Mouse (Mus musculus): ENCODE measurements around the gene Rsrc2. TPM values are rescaled to one million over a fixed set of nuclear protein-coding genes. Genes with fewer than 3 reads are reported as not detected.
"Not testable (repeated sequence)": the region's sequence is repeated elsewhere in the genome, so short reads cannot be mapped to it uniquely, and the experiment has no call there.

Rsrc2 gene
- polyA plus RNA-seq, 1 experiment from 2014 or later = 104 TPM

DNA sequence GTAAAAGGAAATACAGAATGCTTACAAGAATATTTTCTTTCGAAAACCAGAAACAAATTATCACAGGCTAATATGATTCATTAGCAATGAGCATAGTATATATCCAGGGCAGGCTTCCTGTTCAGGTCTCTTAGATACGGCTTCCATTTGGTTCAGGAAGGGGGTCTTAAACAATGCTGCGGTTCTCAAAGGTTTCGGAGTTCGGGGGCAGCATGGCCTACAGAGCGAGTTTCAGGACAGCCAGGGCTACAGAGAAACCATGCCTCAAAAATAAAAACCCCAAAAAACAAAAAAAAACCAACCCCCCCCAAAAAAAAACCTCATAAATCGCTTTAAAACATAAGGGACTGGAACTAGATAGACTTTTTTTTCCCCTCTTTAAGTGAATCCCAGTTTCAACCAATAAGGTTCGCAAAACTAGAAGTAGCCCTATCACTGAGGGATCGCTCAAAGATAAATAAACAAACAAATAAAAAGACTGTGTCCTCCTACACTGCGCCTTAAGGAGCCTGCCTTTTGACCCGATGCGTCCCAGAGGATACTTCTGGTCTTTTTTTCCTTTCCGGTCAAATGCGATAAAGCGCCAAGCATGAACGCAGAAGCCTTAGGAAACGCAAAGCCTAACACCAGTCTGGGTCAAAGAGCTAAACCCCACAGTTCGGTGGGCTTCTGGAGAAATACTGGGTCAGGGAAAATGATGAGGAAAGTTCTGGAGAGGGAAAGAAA lies 712 bp downstream of the Rsrc2 start:
- DNase-seq (ENCODE audit: low spot score) (no peak), ATAC-seq (replicated peaks; ENCODE audit: low FRiP score, low TSS enrichment, low read depth) (peak; percentile 2; the same call in 1 of the 2 replicates)
- WGBS = under 1% methylated on average over 18 of the region's 18 CpGs
- Histone ChIP-seq H3K4me1 (replicated peaks; ENCODE audit: control insufficient read depth, insufficient read depth, low read length) (peaks cover 26% of the 10 kb centered on the region), H3K4me2 (ENCODE audit: low read length) (peak overlapping the region; percentile 88), H3K36me3 (ENCODE audit: control insufficient read depth, insufficient read depth, low read length) (peaks cover 28% of the 10 kb centered on the region), H3K9ac (ENCODE audit: low read length) (peak overlapping the region; percentile 91), H3K9me3 (ENCODE audit: control insufficient read depth, low read length) (no peaks in the 10 kb centered on the region), H3K4me3 (ENCODE audit: low read depth, low read length) (peak overlapping the region; percentile 95), H3K27ac (ENCODE audit: low read depth) (peak overlapping the region; percentile 99), H3K27me3 (replicated peaks; ENCODE audit: control insufficient read depth, insufficient read depth, low read length) (no peaks in the 10 kb centered on the region)

DNA sequence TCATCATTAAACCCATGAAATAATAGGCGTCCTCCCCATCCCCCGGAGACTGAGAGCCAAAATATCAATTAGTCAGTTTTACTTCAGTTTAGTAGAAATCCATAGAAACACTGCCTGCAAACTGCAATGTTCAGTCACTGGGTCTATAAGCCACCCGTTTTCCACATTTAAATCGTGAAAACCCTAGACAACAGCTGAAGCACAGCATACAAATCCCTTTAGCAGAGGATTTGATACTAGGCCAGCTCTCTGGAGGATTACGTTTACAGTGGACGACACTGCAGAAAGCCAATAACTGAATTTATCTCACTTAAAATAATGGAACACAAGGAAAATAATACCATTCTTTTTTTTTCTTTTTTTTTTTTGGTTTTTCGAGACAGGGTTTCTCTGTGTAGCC lies 1.6 kb downstream of the Rsrc2 start:
- no peaks in the 10 kb centered on the region for H3K9me3 ChIP-seq (ENCODE audit: control insufficient read depth, low read length)
- peak overlapping the region; percentile 95 for H3K4me3 ChIP-seq (ENCODE audit: low read depth, low read length)
- H3K27me3 ChIP-seq (replicated peaks; ENCODE audit: control insufficient read depth, insufficient read depth, low read length) = no peaks in the 10 kb centered on the region
- no peak overlapping the region for H3K27ac ChIP-seq (ENCODE audit: low read depth)
- no peak for ATAC-seq (replicated peaks; ENCODE audit: low FRiP score, low TSS enrichment, low read depth)
- peaks cover 26% of the 10 kb centered on the region for H3K4me1 ChIP-seq (replicated peaks; ENCODE audit: control insufficient read depth, insufficient read depth, low read length)
- H3K9ac ChIP-seq (ENCODE audit: low read length) = peak overlapping the region; percentile 91
- H3K36me3 ChIP-seq (ENCODE audit: control insufficient read depth, insufficient read depth, low read length) = peaks cover 37% of the 10 kb centered on the region
- peak overlapping the region; percentile 88 for H3K4me2 ChIP-seq (ENCODE audit: low read length)
- WGBS = 21% methylated on average over 7 of the region's 7 CpGs
- DNase-seq (ENCODE audit: low spot score) = peak; percentile 54

DNA sequence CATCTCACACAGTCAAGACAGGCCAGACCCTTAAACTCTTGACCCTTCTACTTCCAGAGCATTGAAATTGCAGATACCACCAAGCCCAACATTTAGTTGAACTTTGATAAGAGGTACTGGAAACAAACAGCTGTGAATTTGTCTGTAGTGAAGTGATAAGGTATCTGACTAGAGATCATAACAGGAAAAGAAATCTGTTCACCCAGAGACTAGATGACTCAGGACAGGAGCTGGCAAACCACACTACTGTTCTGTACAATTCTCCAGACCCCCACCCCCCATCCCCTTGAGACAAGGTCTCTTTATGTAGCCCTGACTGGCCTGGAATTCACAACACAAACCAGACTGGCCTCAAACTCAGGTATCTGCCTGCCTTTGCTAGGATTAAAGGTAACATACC lies 3.0 kb downstream of the Rsrc2 start:
- 0 out of 2 replicates have a peak overlapping the region, but pooled peaks have one; percentile 91 for H3K9ac ChIP-seq (ENCODE audit: low read length)
- DNase-seq (ENCODE audit: low spot score) = no peak
- H3K4me2 ChIP-seq (ENCODE audit: low read length) = peak overlapping the region; percentile 88
- H3K27me3 ChIP-seq (replicated peaks; ENCODE audit: control insufficient read depth, insufficient read depth, low read length) = no peaks in the 10 kb centered on the region
- peaks cover 26% of the 10 kb centered on the region for H3K4me1 ChIP-seq (replicated peaks; ENCODE audit: control insufficient read depth, insufficient read depth, low read length)
- peak overlapping the region; percentile 95; the same call in 1 of the 2 replicates for H3K4me3 ChIP-seq (ENCODE audit: low read depth, low read length)
- H3K27ac ChIP-seq (ENCODE audit: low read depth) = no peak overlapping the region
- no peaks in the 10 kb centered on the region for H3K9me3 ChIP-seq (ENCODE audit: control insufficient read depth, low read length)
- peaks cover 51% of the 10 kb centered on the region for H3K36me3 ChIP-seq (ENCODE audit: control insufficient read depth, insufficient read depth, low read length)
- ATAC-seq (replicated peaks; ENCODE audit: low FRiP score, low TSS enrichment, low read depth) = no peak

DNA sequence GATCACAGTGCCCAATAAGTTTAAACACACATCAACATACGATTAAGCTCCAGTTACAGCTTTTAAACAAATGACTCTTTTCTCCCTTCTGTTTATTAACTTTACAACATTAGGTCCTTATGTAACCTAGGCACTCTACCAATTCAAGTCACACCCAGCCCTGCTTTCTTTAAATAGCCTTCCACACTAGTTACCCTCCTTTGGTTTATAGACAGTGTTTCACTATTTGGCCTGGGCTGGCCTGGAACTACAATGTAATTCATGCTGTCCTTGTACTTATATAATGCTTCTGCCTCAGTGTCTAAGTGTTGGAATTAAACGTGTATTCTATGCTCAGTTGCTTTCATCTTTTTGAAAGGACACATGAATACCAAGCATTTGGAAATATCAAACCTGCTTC lies 4.9 kb downstream of the Rsrc2 start:
- ATAC-seq (replicated peaks; ENCODE audit: low FRiP score, low TSS enrichment, low read depth) = no peak
- Histone ChIP-seq H3K4me2 (ENCODE audit: low read length) (no peak overlapping the region), H3K4me3 (ENCODE audit: low read depth, low read length) (no peak overlapping the region), H3K4me1 (replicated peaks; ENCODE audit: control insufficient read depth, insufficient read depth, low read length) (peaks cover 20% of the 10 kb centered on the region), H3K27me3 (replicated peaks; ENCODE audit: control insufficient read depth, insufficient read depth, low read length) (no peaks in the 10 kb centered on the region), H3K9ac (ENCODE audit: low read length) (no peak overlapping the region), H3K27ac (ENCODE audit: low read depth) (no peak overlapping the region), H3K36me3 (ENCODE audit: control insufficient read depth, insufficient read depth, low read length) (peaks cover 70% of the 10 kb centered on the region), H3K9me3 (ENCODE audit: control insufficient read depth, low read length) (no peaks in the 10 kb centered on the region)
- WGBS = 76% methylated on average over 2 of the region's 2 CpGs
- no peak for DNase-seq (ENCODE audit: low spot score)

DNA sequence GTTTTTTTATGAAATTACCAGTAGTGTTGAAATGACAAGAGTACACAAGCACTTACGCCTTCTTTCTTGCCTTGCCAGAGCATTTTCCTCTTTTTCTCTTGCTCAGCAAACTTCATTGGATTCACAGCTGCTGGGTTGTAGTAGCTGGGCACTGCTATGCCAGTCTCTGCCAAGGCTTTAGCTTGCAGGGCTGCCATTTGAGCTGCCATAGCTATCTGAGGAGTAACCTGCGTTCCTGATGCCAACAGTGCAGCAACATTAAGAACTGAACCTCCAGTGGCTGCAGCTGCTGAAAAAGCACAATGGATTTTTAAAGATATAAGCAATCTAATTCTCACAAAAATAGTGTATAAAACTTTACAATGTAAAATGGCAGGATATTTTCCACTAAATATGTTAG lies 18.2 kb downstream of the Rsrc2 start:
- Histone ChIP-seq H3K9me3 (ENCODE audit: control insufficient read depth, low read length) (no peaks in the 10 kb centered on the region), H3K9ac (ENCODE audit: low read length) (no peak overlapping the region), H3K27me3 (replicated peaks; ENCODE audit: control insufficient read depth, insufficient read depth, low read length) (no peaks in the 10 kb centered on the region), H3K27ac (ENCODE audit: low read depth) (no peak overlapping the region), H3K4me2 (ENCODE audit: low read length) (no peak overlapping the region), H3K4me3 (ENCODE audit: low read depth, low read length) (no peak overlapping the region), H3K4me1 (replicated peaks; ENCODE audit: control insufficient read depth, insufficient read depth, low read length) (no peaks in the 10 kb centered on the region), H3K36me3 (ENCODE audit: control insufficient read depth, insufficient read depth, low read length) (peaks cover 86% of the 10 kb centered on the region)
- 95% methylated on average over 2 of the region's 2 CpGs for WGBS
- DNase-seq (ENCODE audit: low spot score) (no peak), ATAC-seq (replicated peaks; ENCODE audit: low FRiP score, low TSS enrichment, low read depth) (no peak)

DNA sequence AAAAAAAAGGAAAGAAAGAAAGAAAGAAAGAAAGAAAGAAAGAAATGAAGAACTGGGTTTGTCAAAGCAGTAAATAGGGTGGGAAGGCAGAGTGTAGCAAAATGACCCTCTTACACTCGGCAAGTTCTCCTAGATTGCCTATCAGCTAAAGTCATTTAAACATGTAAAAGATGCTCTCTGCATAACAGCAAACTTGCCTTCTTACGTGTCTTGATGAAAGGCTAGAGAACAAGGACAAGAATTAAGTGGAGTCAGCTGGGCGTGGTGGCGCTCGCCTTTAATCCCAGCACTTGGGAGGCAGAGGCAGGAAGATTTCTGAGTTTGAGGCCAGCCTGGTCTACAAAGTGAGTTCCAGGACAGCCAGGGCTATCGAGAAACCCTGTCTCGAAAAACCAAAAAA lies 25.4 kb downstream of the Rsrc2 start:
- ATAC-seq (replicated peaks; ENCODE audit: low FRiP score, low TSS enrichment, low read depth); H3K9me3 ChIP-seq (ENCODE audit: control insufficient read depth, low read length); H3K27ac ChIP-seq (ENCODE audit: low read depth); H3K4me2 ChIP-seq (ENCODE audit: low read length); H3K4me1 ChIP-seq (replicated peaks; ENCODE audit: control insufficient read depth, insufficient read depth, low read length); H3K4me3 ChIP-seq (ENCODE audit: low read depth, low read length); H3K9ac ChIP-seq (ENCODE audit: low read length); H3K27me3 ChIP-seq (replicated peaks; ENCODE audit: control insufficient read depth, insufficient read depth, low read length); DNase-seq (ENCODE audit: low spot score): not testable (repeated sequence)
- peaks cover 16% of the 10 kb centered on the region for H3K36me3 ChIP-seq (ENCODE audit: control insufficient read depth, insufficient read depth, low read length)
- WGBS = 89% methylated on average over 7 of the region's 7 CpGs

DNA sequence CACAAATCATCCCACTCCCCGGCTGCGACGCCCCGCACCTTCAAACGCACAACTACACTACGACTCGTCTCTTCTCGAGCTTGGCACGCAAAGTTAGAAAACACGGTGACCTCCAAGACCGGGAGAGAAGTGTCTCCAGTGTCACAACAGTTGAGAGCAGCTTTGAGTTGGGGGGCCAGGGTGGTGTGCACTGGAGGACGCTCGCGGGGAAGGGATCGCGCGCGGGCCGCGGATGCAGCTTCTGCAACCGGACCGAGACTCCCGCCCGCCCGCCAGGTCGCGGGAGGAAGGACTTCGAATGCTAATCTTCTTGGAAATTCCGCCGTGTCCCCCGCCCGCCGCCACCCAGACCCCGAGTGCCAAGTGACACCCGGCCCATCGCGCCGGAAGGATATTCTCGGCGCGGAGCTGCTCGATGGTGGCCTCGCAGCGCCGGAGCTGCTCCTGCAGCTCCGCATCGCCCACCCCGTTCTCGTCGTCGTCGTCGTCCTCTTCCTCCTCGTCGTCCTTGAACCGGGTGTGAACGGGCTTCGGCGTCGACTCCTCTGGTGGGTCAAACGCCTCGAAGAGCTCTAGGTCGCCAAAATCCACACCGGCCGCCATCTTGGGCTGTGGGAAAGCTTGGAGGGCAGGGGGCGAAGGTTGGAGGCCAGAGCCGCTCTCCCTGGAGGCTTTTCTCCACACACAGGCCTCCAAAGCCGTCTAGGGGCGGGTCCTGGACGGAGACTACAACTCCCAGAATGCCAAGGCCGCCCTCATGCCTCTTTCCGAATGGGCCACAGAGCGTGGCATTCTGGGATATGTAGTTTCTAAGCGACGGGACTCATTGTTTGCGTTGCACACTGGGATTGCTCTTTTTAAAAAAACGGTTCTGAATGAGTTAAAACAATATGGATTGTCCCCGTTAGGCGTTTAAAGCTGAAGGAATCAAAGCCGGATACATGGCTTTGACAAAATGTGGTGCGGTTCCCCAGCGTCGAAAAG lies 28.6 kb downstream of the Rsrc2 start, which contains the start of gene Zcchc8:
TSS of gene Zcchc8 (minus strand) at position 773 of the 984 bp plus-strand sequence.
- Histone ChIP-seq H3K4me3 (ENCODE audit: low read depth, low read length) (peak within 1 kb of the TSS; percentile 98), H3K27ac (ENCODE audit: low read depth) (peak within 1 kb of the TSS; percentile 84), H3K27me3 (replicated peaks; ENCODE audit: control insufficient read depth, insufficient read depth, low read length) (no peaks in the 10 kb centered on the region), H3K36me3 (ENCODE audit: control insufficient read depth, insufficient read depth, low read length) (peaks cover 19% of the 10 kb centered on the region), H3K4me1 (replicated peaks; ENCODE audit: control insufficient read depth, insufficient read depth, low read length) (peaks cover 14% of the 10 kb centered on the region), H3K4me2 (ENCODE audit: low read length) (peak within 1 kb of the TSS; percentile 90), H3K9ac (ENCODE audit: low read length) (peak within 1 kb of the TSS; percentile 85), H3K9me3 (ENCODE audit: control insufficient read depth, low read length) (no peaks in the 10 kb centered on the region)
- ATAC-seq (replicated peaks; ENCODE audit: low FRiP score, low TSS enrichment, low read depth) = peak; percentile 99
- peak; percentile 96 for DNase-seq (ENCODE audit: low spot score)
- under 1% methylated on average over 83 of the region's 83 CpGs for WGBS

DNA sequence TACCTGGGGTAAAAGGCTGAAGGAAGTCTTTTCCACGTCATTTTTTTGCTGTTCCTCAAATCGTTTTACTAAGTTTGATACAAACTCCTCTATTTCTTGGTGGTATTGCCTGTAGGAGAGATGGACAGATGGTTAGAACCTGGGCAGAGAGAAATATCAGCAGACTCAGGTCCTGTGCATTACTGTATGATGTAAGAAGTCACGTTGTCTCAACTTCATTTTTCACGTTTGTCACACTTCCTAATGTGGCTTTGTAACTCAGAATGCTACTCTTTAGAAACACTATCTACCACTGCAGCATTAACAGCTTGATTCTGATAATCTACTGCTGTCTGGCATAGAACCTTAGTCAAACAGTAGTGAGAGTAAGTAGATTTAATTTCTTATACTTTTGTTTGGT lies 34.6 kb downstream of the Rsrc2 start:
- H3K4me3 ChIP-seq (ENCODE audit: low read depth, low read length) = no peak overlapping the region
- H3K9ac ChIP-seq (ENCODE audit: low read length) = no peak overlapping the region
- peaks cover 13% of the 10 kb centered on the region for H3K4me1 ChIP-seq (replicated peaks; ENCODE audit: control insufficient read depth, insufficient read depth, low read length)
- H3K9me3 ChIP-seq (ENCODE audit: control insufficient read depth, low read length) = no peaks in the 10 kb centered on the region
- H3K27me3 ChIP-seq (replicated peaks; ENCODE audit: control insufficient read depth, insufficient read depth, low read length) = no peaks in the 10 kb centered on the region
- WGBS = 85% methylated on average over 4 of the region's 4 CpGs
- peaks cover 78% of the 10 kb centered on the region for H3K36me3 ChIP-seq (ENCODE audit: control insufficient read depth, insufficient read depth, low read length)
- no peak for ATAC-seq (replicated peaks; ENCODE audit: low FRiP score, low TSS enrichment, low read depth)
- DNase-seq (ENCODE audit: low spot score) = no peak
- H3K4me2 ChIP-seq (ENCODE audit: low read length) = no peak overlapping the region
- no peak overlapping the region for H3K27ac ChIP-seq (ENCODE audit: low read depth)

Data from intestine, embryonic 14.5 days (tissue).